Mouse (Mus musculus) limb, embryonic 15.5 days (tissue): ENCODE data around the gene Kif13a. TPM values are rescaled to one million over a fixed set of nuclear protein-coding genes. Genes with fewer than 3 reads are reported as not detected.

Experiments used
- ATAC-seq: fragments of 200-750 bp; cut with Nextera tagmentation; 2 replicates; pipeline ENCODE4 v1.8.0; 2017; ENCODE audit warnings: low read depth, moderate TSS enrichment; ENCODE audit not compliant: insufficient number of reproducible peaks, low FRiP score, low TSS enrichment
- H3K27ac ChIP-seq: fragments of 300-500 bp; sonication (generic); 2 replicates; pipeline ENCODE4 v1.5.1; 2015; ENCODE audit warnings: moderate library complexity, mild to moderate bottlenecking, inconsistent platforms
- H3K27me3 ChIP-seq: fragments of 300-500 bp; sonication (generic); 2 replicates; pipeline ENCODE4 v1.6.1; 2015; ENCODE audit warnings: inconsistent platforms
- H3K36me3 ChIP-seq: fragments of 300-500 bp; sonication (generic); 2 replicates; pipeline ENCODE4 v1.6.1; 2015; ENCODE audit warnings: inconsistent platforms
- H3K4me1 ChIP-seq: fragments of 300-500 bp; sonication (generic); 2 replicates; pipeline ENCODE4 v1.6.1; 2015; ENCODE audit warnings: inconsistent platforms
- H3K4me2 ChIP-seq: fragments of 300-500 bp; sonication (generic); 2 replicates; pipeline ENCODE4 v1.6.1; 2015; ENCODE audit warnings: mild to moderate bottlenecking, inconsistent platforms
- H3K4me3 ChIP-seq: fragments of 300-500 bp; sonication (generic); 2 replicates; pipeline ENCODE4 v1.5.1; 2015; ENCODE audit warnings: mild to moderate bottlenecking, inconsistent platforms
- H3K9ac ChIP-seq: fragments of 300-500 bp; sonication (generic); 2 replicates; pipeline ENCODE4 v1.6.1; 2015; ENCODE audit warnings: inconsistent platforms
- H3K9me3 ChIP-seq: fragments of 300-500 bp; sonication (generic); 2 replicates; pipeline ENCODE4 v1.6.1; 2016; ENCODE audit warnings: inconsistent platforms
- WGBS: fragments of 180-500 bp; shearing (Covaris S2); methylation state at CpG from one replicate; pipeline ENCODE4 v1.1.7; 2015; 5-methylcytosine and 5-hydroxymethylcytosine counted together
- polyA plus RNA-seq: library from polyadenylated mRNA; unstranded; fragments of >200 nt; fragmentation: Nextera tagmentation; extraction: Ambion mirVana; gene quantifications from 2 replicates; pipeline ENCODE4 v1.2.1, GENCODE M21; 2015

Gene Kif13a
- polyA plus RNA-seq = 21.3 and 23.7 TPM in 2 replicates

- Histone ChIP-seq H3K9me3 (no peaks in the 10 kb centered on the region), H3K4me1 (peaks cover 14% of the 10 kb centered on the region), H3K4me3 (peak within 1 kb of the TSS; percentile 89), H3K36me3 (0 out of 2 replicates have a peak, but pooled peaks cover 5% of the 10 kb centered on the region), H3K9ac (peak within 1 kb of the TSS; percentile 91), H3K27ac (peak within 1 kb of the TSS; percentile 98), H3K27me3 (0 out of 2 replicates have a peak, but pooled peaks cover 6% of the 10 kb centered on the region), H3K4me2 (peak within 1 kb of the TSS; percentile 84)
- peak; percentile 84 for ATAC-seq
- whole genome bisulfite sequencing = under 1% methylated on average over 76 of the region's 96 CpGs
These were observed at the start of gene Kif13a for GRCm38 (mm10) chr13:46929719-46930658. TSS of gene Kif13a (minus strand) at chr13:46929867.

DNA sequence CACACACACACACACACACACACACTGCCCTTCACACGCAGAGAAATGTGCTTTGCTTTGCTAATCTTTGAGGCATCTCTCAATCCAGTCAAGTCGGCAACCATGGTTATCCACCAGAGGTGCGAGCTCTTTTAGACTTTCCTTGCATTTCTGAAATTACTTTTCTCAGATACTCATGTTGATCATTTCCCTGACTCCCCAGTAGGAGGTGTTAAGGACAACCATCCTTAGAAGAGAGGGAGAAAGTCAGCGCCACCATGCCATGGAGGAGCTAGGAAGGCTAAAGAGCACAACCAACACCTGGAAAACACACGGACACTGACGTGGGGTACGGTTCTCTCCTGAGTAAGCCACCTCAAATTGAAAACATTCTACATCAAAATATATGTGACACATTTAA lies 46.9 kb upstream of the Kif13a start:
- peaks cover 5% of the 10 kb centered on the region; the same call in 1 of the 2 replicates for H3K4me1 ChIP-seq
- no peak for ATAC-seq
- H3K4me2 ChIP-seq = no peak overlapping the region
- H3K4me3 ChIP-seq = no peak overlapping the region
- 79% methylated on average over 7 of the region's 7 CpGs for WGBS
- no peak overlapping the region for H3K9ac ChIP-seq
- no peaks in the 10 kb centered on the region for H3K9me3 ChIP-seq
- no peaks in the 10 kb centered on the region for H3K27me3 ChIP-seq
- no peaks in the 10 kb centered on the region for H3K36me3 ChIP-seq
- H3K27ac ChIP-seq = no peak overlapping the region

DNA sequence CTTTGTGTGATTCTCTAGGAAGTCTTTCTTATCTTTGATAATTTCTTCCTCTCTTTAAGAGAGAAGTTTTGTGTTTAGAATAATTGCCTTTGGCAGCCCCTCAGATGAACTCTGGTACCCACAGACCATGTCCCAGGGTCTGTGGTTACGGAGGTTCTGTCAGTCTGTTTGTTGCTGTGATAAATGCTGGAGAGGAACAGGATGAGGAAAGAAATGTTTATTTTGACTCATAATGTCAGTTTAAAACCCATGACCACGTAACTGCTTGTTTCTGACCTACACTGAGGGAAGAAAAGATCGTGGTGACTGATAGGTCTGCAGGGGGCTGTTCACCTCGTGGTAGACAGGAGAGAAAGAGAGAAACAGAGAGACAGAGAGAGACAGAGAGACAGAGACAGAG lies 46.3 kb upstream of the Kif13a start:
- Histone ChIP-seq H3K4me3 (no peak overlapping the region), H3K36me3 (no peaks in the 10 kb centered on the region), H3K9ac (no peak overlapping the region), H3K4me2 (no peak overlapping the region), H3K27me3 (no peaks in the 10 kb centered on the region), H3K27ac (no peak overlapping the region), H3K9me3 (no peaks in the 10 kb centered on the region), H3K4me1 (peaks cover 5% of the 10 kb centered on the region; the same call in 1 of the 2 replicates)
- WGBS = 57% methylated on average over 4 of the region's 4 CpGs
- no peak for ATAC-seq

DNA sequence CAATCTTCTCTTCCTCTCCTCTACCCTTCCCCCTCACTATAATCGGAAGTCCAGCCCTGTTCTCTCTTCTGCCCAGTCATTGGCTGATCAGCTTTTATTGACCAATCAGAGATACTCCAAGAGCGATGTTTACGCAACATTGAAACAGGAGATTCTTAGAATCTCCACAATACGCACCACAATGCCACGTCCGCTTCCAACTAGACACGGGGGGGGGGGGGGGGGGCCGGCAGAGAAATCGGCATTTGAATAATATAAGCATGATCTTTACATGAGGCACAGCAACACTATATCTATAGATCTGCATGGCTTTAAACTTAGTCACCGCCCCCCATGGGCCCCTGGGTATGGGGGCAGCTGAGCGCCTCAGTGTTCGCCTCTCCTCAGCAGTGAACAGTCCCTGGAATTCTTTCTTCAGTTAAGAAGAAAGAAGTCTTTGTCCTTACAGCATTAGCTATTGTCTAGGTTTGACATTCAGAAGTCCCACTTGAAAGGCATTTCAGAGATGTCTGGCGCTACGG lies 45.4 kb upstream of the Kif13a start:
- no peak for ATAC-seq
- H3K4me3 ChIP-seq = no peak overlapping the region
- no peak overlapping the region for H3K4me2 ChIP-seq
- no peak overlapping the region for H3K27ac ChIP-seq
- H3K27me3 ChIP-seq = no peaks in the 10 kb centered on the region
- H3K9me3 ChIP-seq = no peaks in the 10 kb centered on the region
- no peak overlapping the region for H3K9ac ChIP-seq
- no peaks in the 10 kb centered on the region for H3K36me3 ChIP-seq
- peaks cover 4% of the 10 kb centered on the region; the same call in 1 of the 2 replicates for H3K4me1 ChIP-seq
- WGBS = 73% methylated on average over 14 of the region's 14 CpGs

DNA sequence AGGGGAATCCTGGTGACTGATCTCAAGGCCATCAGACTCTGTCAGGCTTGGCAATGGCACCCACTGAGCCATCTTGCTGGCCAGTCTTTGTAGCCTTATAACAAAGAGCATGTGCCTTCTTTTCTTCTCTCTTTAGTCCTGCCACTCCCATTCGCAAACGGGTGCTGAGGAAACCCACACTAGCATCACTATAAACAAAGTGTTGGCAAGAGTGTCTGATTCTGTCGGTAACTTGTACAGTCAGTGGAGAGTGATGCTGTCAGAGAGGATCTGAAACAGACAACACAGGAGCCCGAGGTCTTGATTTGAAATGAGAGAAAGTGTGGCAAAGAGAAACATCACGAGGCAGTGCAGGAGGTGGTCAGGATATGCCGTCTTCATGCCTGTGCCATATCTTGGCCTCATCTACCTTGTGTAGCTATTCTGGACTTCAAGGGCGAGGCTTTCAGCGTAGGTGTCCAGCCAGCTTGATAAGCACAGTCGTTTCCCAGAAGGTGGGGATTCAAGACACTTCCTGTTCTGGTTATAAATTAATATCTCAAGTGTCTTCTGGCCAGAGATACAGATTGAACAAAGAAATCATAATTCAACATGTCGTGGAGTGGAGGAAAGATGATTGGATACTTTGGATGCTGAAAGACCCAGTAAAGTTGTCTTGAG lies 40.7 kb upstream of the Kif13a start:
- no peaks in the 10 kb centered on the region for H3K9me3 ChIP-seq
- no peaks in the 10 kb centered on the region for H3K27me3 ChIP-seq
- no peak overlapping the region for H3K9ac ChIP-seq
- 77% methylated on average over 10 of the region's 10 CpGs for WGBS
- H3K4me3 ChIP-seq = no peak overlapping the region
- H3K27ac ChIP-seq = no peak overlapping the region
- no peak for ATAC-seq
- H3K4me2 ChIP-seq = no peak overlapping the region
- peaks cover 7% of the 10 kb centered on the region; the same call in 1 of the 2 replicates for H3K4me1 ChIP-seq
- H3K36me3 ChIP-seq = no peaks in the 10 kb centered on the region

- no peak overlapping the region for H3K27ac ChIP-seq
- 89% methylated on average over 2 of the region's 2 CpGs for WGBS
- no peak overlapping the region for H3K4me3 ChIP-seq
- H3K4me2 ChIP-seq = no peak overlapping the region
- no peak overlapping the region for H3K9ac ChIP-seq
- no peaks in the 10 kb centered on the region for H3K27me3 ChIP-seq
- no peaks in the 10 kb centered on the region for H3K9me3 ChIP-seq
- H3K4me1 ChIP-seq = peaks cover 7% of the 10 kb centered on the region; the same call in 1 of the 2 replicates
- H3K36me3 ChIP-seq = no peaks in the 10 kb centered on the region
- ATAC-seq = no peak
These were observed 39.0 kb upstream of the Kif13a start for GRCm38 (mm10) chr13:46968626-46969025.

DNA sequence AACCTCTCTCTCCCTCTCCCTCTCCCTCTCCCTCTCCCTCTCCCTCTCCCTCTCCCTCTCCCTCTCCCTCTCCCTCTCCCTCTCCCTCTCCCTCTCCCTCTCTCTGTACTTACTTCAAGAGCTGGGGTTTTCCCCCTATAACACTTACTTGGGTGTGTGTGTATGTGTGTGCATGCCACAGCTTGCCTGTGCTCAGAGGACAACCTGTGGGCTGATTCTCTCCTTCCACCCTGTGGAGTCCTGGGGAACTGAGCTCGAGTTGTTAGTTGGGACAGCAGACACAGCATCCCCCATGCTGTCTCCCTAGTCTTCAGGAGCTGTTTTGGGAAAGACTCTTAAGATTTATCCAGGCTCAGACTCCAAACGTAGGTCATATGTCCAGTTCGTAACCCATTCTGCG lies 37.6 kb upstream of the Kif13a start:
- no peak for ATAC-seq
- no peaks in the 10 kb centered on the region for H3K27me3 ChIP-seq
- H3K27ac ChIP-seq = no peak overlapping the region
- 68% methylated on average over 4 of the region's 4 CpGs for WGBS
- no peaks in the 10 kb centered on the region for H3K9me3 ChIP-seq
- H3K36me3 ChIP-seq = no peaks in the 10 kb centered on the region
- no peak overlapping the region for H3K4me3 ChIP-seq
- H3K9ac ChIP-seq = no peak overlapping the region
- no peak overlapping the region for H3K4me2 ChIP-seq
- peaks cover 7% of the 10 kb centered on the region; the same call in 1 of the 2 replicates for H3K4me1 ChIP-seq

- Histone ChIP-seq H3K9ac (no peak overlapping the region), H3K27ac (no peak overlapping the region), H3K4me3 (no peak overlapping the region), H3K27me3 (no peaks in the 10 kb centered on the region), H3K9me3 (no peaks in the 10 kb centered on the region), H3K4me2 (no peak overlapping the region), H3K36me3 (no peaks in the 10 kb centered on the region), H3K4me1 (0 out of 2 replicates have a peak, but pooled peaks cover 4% of the 10 kb centered on the region)
- ATAC-seq = no peak
- WGBS = 44% methylated on average over 7 of the region's 7 CpGs
These were observed 31.3 kb upstream of the Kif13a start for GRCm38 (mm10) chr13:46960878-46961474.

GRCm38 (mm10) chr13:46959139-46959538 lies 29.5 kb upstream of the Kif13a start:
- 80% methylated on average over 5 of the region's 5 CpGs for WGBS
- Histone ChIP-seq H3K27ac (no peak overlapping the region), H3K36me3 (no peaks in the 10 kb centered on the region), H3K4me2 (no peak overlapping the region), H3K27me3 (no peaks in the 10 kb centered on the region), H3K4me3 (no peak overlapping the region), H3K4me1 (0 out of 2 replicates have a peak, but pooled peaks cover 4% of the 10 kb centered on the region), H3K9me3 (no peaks in the 10 kb centered on the region), H3K9ac (no peak overlapping the region)
- no peak for ATAC-seq

DNA sequence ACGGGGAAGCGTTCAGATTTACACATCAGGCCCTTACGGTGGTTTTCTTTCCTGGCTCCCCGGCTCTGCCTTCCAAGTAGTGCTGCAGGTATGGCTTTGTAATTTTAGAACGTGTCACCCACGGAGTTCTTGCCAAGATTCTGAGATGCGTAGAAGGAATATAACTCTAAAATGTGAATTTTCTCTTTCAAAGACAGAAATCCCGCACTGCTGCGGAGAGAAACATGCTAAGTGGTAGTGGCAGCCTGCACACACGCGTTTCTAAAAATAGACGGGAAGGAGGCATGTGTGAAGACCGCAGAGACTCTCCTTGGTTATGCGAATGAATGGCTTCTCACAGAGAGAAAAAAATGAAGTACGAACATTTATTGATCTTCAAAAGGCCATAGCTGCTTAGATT lies 21.5 kb upstream of the Kif13a start:
- Histone ChIP-seq H3K4me1 (peaks cover 11% of the 10 kb centered on the region), H3K9me3 (no peaks in the 10 kb centered on the region), H3K4me3 (no peak overlapping the region), H3K4me2 (peak overlapping the region; percentile 30), H3K27me3 (no peaks in the 10 kb centered on the region), H3K9ac (no peak overlapping the region), H3K27ac (peak overlapping the region; percentile 67; the same call in 1 of the 2 replicates), H3K36me3 (no peaks in the 10 kb centered on the region)
- 18% methylated on average over 15 of the region's 15 CpGs for WGBS
- ATAC-seq = no peak

DNA sequence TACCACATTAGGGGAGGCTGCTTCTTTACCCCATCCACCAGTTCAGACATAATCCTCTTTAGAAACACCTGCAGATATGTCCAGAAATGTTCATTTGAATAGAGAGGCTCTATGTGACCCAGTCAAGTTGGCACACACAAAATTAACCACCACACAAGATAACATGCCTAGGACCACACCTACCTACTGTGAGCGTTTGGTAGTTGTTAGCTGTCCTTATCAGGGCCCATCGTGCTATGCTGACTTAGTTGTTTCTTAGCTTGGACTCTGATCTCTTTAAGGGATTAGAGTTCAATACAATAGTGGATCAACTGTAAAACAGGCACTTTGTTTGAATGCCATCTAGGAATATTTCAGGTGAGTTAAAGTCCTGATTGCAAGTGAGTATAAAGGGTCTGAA lies 20.1 kb upstream of the Kif13a start:
- H3K4me3 ChIP-seq = no peak overlapping the region
- H3K36me3 ChIP-seq = no peaks in the 10 kb centered on the region
- H3K9me3 ChIP-seq = no peaks in the 10 kb centered on the region
- no peak overlapping the region for H3K27ac ChIP-seq
- ATAC-seq = no peak
- no peak overlapping the region for H3K9ac ChIP-seq
- no peaks in the 10 kb centered on the region for H3K27me3 ChIP-seq
- peaks cover 18% of the 10 kb centered on the region for H3K4me1 ChIP-seq
- WGBS = 87% methylated on average over 2 of the region's 2 CpGs
- no peak overlapping the region for H3K4me2 ChIP-seq
